Mouse (Mus musculus) spleen, adult 2 months (tissue): ENCODE results near the gene Nusap1.

Experiments
- CTCF ChIP-seq: fragments of 200-500 bp; IDR thresholded peaks from 2 replicates; pipeline ENCODE4 v1.5.1; 2011; ENCODE audit warnings: mild to moderate bottlenecking, inconsistent platforms; ENCODE audit not compliant: insufficient read depth, insufficient read length, insufficient replicate concordance; ENCODE audit errors: extremely low read depth
- POLR2A ChIP-seq: fragments of 200-500 bp; IDR thresholded peaks from 2 replicates; pipeline ENCODE4 v1.6.1; 2011; ENCODE audit warnings: low read depth, low read length, inconsistent platforms

DNA sequence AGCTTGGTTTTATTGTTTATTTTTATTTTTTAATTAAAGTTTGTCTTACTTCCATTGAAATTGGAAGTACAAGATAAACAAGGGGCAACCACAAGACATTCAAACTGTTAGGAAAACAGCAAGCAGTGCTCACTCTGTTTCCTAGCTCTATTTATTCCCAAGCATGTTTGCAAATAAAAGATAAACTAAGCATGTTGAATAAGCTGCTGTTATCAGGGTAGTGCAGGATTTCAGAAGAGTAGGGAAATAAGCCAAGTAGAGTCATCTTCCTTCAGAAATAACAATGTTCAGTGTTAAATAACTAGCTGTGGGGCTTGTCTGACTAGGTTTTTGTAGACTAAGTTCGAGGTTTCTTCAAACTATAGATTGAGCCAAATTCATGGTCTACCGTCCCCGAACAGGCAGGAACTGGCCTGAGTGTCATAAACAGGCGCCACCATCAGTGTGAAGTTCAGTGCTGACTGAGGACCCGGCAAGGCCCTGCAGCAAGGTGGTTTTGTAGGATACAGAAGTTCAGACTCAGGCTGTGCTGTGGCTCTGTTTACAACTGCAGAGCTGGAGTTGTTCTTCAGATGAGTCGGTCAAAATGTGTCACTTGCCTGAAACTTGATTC lies 12.6 kb upstream of the Nusap1 start:
- TF ChIP-seq CTCF (no peak), POLR2A (no peak)
